Mouse (Mus musculus) cortical plate, adult 2 months (tissue): ENCODE data around the gene Ice1.

Experiments
- CTCF ChIP-seq: fragments of 200-500 bp; IDR thresholded peaks from 2 replicates; pipeline ENCODE4 v1.5.1; 2011; ENCODE audit warnings: mild to moderate bottlenecking, control low read depth, low read length; ENCODE audit not compliant: insufficient read depth; ENCODE audit errors: extremely low read depth
- POLR2A ChIP-seq: fragments of 200-500 bp; IDR thresholded peaks from 2 replicates; pipeline ENCODE4 v1.6.1; 2011; ENCODE audit warnings: mild to moderate bottlenecking, low read length, control low read depth; ENCODE audit not compliant: insufficient read depth; ENCODE audit errors: extremely low read depth

DNA sequence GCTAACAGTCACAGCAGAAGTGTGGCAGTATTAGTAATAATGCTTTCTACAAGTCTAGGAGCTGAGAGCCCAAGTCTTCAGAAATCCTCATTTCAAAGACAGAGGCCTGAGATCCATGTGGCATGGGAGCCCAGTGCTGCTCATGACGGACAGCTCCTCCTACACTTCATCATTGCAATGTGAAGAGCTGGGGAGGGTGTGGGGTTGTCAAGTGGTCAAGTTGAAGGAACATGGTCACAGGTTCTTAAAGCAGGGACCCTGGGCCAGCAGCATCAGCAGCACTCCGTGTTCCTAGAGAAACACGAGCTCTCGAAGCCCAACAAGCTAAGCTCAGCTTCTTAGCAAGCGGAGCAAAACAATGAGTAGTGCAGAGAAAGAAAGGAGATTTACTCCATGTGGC is 48.4 kb upstream of the Ice1 start:
- TF ChIP-seq CTCF (no peak), POLR2A (no peak)
